Mouse (Mus musculus) intestine, embryonic 14.5 days (tissue): Measurements from ENCODE around the gene Abhd14b. TPM values are rescaled to one million over a fixed set of nuclear protein-coding genes. Genes with fewer than 3 reads are reported as not detected.
"Not testable (repeated sequence)": the region's sequence is repeated elsewhere in the genome, so short reads cannot be mapped to it uniquely, and the experiment has no call there.

Experiments
- ATAC-seq: fragments of 200-750 bp; cut with Nextera tagmentation; replicated peaks from 2 replicates; pipeline ENCODE4 v1.8.0; 2017; ENCODE audit warnings: low read depth, moderate number of reproducible peaks, moderate TSS enrichment, moderate library complexity; ENCODE audit not compliant: low FRiP score, low TSS enrichment
- DNase-seq: peaks from one replicate; pipeline ENCODE4 v3.0.0-alpha.2; 2018; ENCODE audit warnings: low spot score
- H3K27ac ChIP-seq: fragments of 300-500 bp; sonication (generic); 2 replicates; pipeline ENCODE4 v1.5.1; 2014; ENCODE audit warnings: low read depth, mild to moderate bottlenecking, control low read depth
- H3K27me3 ChIP-seq: fragments of 300-500 bp; sonication (generic); replicated peaks from 2 replicates; pipeline ENCODE4 v1.6.1; 2014; ENCODE audit warnings: low read length, control low read depth; ENCODE audit not compliant: control insufficient read depth, insufficient read depth
- H3K36me3 ChIP-seq: fragments of 300-500 bp; sonication (generic); 2 replicates; pipeline ENCODE4 v1.6.1; 2014; ENCODE audit warnings: low read length, control low read depth; ENCODE audit not compliant: control insufficient read depth, insufficient read depth
- H3K4me1 ChIP-seq: fragments of 300-500 bp; sonication (generic); replicated peaks from 2 replicates; pipeline ENCODE4 v1.6.1; 2014; ENCODE audit warnings: low read length, control low read depth, mixed read lengths; ENCODE audit not compliant: control insufficient read depth, insufficient read depth
- H3K4me2 ChIP-seq: fragments of 300-500 bp; sonication (generic); 2 replicates; pipeline ENCODE4 v1.6.1; 2014; ENCODE audit warnings: low read length
- H3K4me3 ChIP-seq: fragments of 300-500 bp; sonication (generic); 2 replicates; pipeline ENCODE4 v1.5.1; 2014; ENCODE audit warnings: low read depth, low read length, control low read depth, mixed read lengths
- H3K9ac ChIP-seq: fragments of 300-500 bp; sonication (generic); 2 replicates; pipeline ENCODE4 v1.6.1; 2014; ENCODE audit warnings: mild to moderate bottlenecking, low read length
- H3K9me3 ChIP-seq: fragments of 300-500 bp; sonication (generic); 2 replicates; pipeline ENCODE4 v1.6.1; 2016; ENCODE audit warnings: low read length, control low read depth; ENCODE audit not compliant: control insufficient read depth
- WGBS: fragments of 180-500 bp; shearing (Covaris S2); extraction: QIAGEN DNeasy Blood & Tissue Kit; methylation state at CpG from one replicate; pipeline ENCODE4 v1.1.7; 2014; 5-methylcytosine and 5-hydroxymethylcytosine counted together
- polyA plus RNA-seq: library from polyadenylated mRNA; unstranded; fragments of >200 nt; fragmentation: Nextera tagmentation; extraction: Ambion mirVana; gene quantifications from 2 replicates; pipeline ENCODE4 v1.2.1, GENCODE M21; 2014

Abhd14b gene
- polyA plus RNA-seq, 1 experiment from 2014 or later, result 27.2 TPM

- Histone ChIP-seq H3K4me1 (peaks cover 15% of the 10 kb centered on the region), H3K27me3 (no peaks in the 10 kb centered on the region), H3K36me3 (peaks cover 22% of the 10 kb centered on the region), H3K9me3 (no peaks in the 10 kb centered on the region), H3K4me3 (peak overlapping the region; percentile 85), H3K9ac (peak overlapping the region; percentile 69), H3K27ac (no peak overlapping the region), H3K4me2 (peak overlapping the region; percentile 96)
- DNase-seq (no peak), ATAC-seq (no peak)
- 81% methylated on average over 9 of the region's 9 CpGs for WGBS
Observed at GRCm38 (mm10) chr9:106478101-106478500, 30.8 kb downstream of the Abhd14b start.

GRCm38 (mm10) chr9:106480541-106480940 is 33.3 kb downstream of the Abhd14b start:
- WGBS, result 94% methylated on average over 7 of the region's 7 CpGs
- Histone ChIP-seq H3K4me1 (peaks cover 15% of the 10 kb centered on the region), H3K9me3 (no peaks in the 10 kb centered on the region), H3K4me3 (no peak overlapping the region), H3K4me2 (no peak overlapping the region), H3K27ac (no peak overlapping the region), H3K27me3 (no peaks in the 10 kb centered on the region), H3K36me3 (peaks cover 46% of the 10 kb centered on the region), H3K9ac (no peak overlapping the region)
- ATAC-seq (no peak), DNase-seq (no peak)

- H3K9me3 ChIP-seq, result no peaks in the 10 kb centered on the region
- no peak overlapping the region for H3K9ac ChIP-seq
- DNase-seq (no peak), ATAC-seq (no peak)
- H3K27me3 ChIP-seq, result no peaks in the 10 kb centered on the region
- H3K4me1 ChIP-seq, result peaks cover 15% of the 10 kb centered on the region
- peaks cover 52% of the 10 kb centered on the region for H3K36me3 ChIP-seq
- no peak overlapping the region for H3K4me2 ChIP-seq
- H3K4me3 ChIP-seq, result no peak overlapping the region
- H3K27ac ChIP-seq, result no peak overlapping the region
- 96% methylated on average over 15 of the region's 15 CpGs for WGBS
Observed at GRCm38 (mm10) chr9:106481075-106481474, 33.8 kb downstream of the Abhd14b start.

GRCm38 (mm10) chr9:106481676-106482075 is 34.4 kb downstream of the Abhd14b start:
- no peak for ATAC-seq
- no peak for DNase-seq
- Histone ChIP-seq H3K4me3 (no peak overlapping the region), H3K4me1 (peaks cover 10% of the 10 kb centered on the region), H3K4me2 (no peak overlapping the region), H3K9ac (no peak overlapping the region), H3K27me3 (no peaks in the 10 kb centered on the region), H3K27ac (no peak overlapping the region), H3K9me3 (no peaks in the 10 kb centered on the region), H3K36me3 (peaks cover 52% of the 10 kb centered on the region)
- WGBS, result 93% methylated on average over 13 of the region's 13 CpGs

GRCm38 (mm10) chr9:106482578-106483115 is 35.4 kb downstream of the Abhd14b start:
- no peak for ATAC-seq
- WGBS, result 89% methylated on average over 17 of the region's 17 CpGs
- no peak overlapping the region for H3K4me2 ChIP-seq
- peaks cover 10% of the 10 kb centered on the region for H3K4me1 ChIP-seq
- no peaks in the 10 kb centered on the region for H3K27me3 ChIP-seq
- no peak overlapping the region for H3K4me3 ChIP-seq
- no peaks in the 10 kb centered on the region for H3K9me3 ChIP-seq
- no peak overlapping the region for H3K27ac ChIP-seq
- H3K9ac ChIP-seq, result no peak overlapping the region
- peaks cover 52% of the 10 kb centered on the region for H3K36me3 ChIP-seq
- DNase-seq, result no peak

- peaks cover 5% of the 10 kb centered on the region for H3K4me1 ChIP-seq
- ATAC-seq, result no peak
- peaks cover 52% of the 10 kb centered on the region for H3K36me3 ChIP-seq
Observed at GRCm38 (mm10) chr9:106483136-106483535, 35.9 kb downstream of the Abhd14b start.

GRCm38 (mm10) chr9:106483606-106484005 is 36.3 kb downstream of the Abhd14b start:
- H3K27ac ChIP-seq, result no peak overlapping the region
- ATAC-seq, result no peak
- peaks cover 52% of the 10 kb centered on the region for H3K36me3 ChIP-seq
- H3K4me1 ChIP-seq, result 0 out of 2 replicates have a peak, but pooled peaks cover under 1% of the 10 kb centered on the region
- H3K9ac ChIP-seq, result no peak overlapping the region
- DNase-seq, result no peak
- H3K9me3 ChIP-seq, result no peaks in the 10 kb centered on the region
- WGBS, result 92% methylated on average over 17 of the region's 17 CpGs
- H3K4me2 ChIP-seq, result no peak overlapping the region
- H3K4me3 ChIP-seq, result no peak overlapping the region
- H3K27me3 ChIP-seq, result no peaks in the 10 kb centered on the region

More at GRCm38 (mm10) chr9:106483136-106483535, 35.9 kb downstream of the Abhd14b start:
- Histone ChIP-seq H3K27ac (no peak overlapping the region), H3K4me3 (no peak overlapping the region), H3K9me3 (no peaks in the 10 kb centered on the region), H3K27me3 (no peaks in the 10 kb centered on the region), H3K9ac (no peak overlapping the region), H3K4me2 (no peak overlapping the region)
- no peak for DNase-seq
- 96% methylated on average over 10 of the region's 10 CpGs for WGBS

GRCm38 (mm10) chr9:106485076-106485475 is 37.8 kb downstream of the Abhd14b start:
- H3K4me2 ChIP-seq, result no peak overlapping the region
- H3K4me3 ChIP-seq, result no peak overlapping the region
- ATAC-seq (no peak), DNase-seq (no peak)
- WGBS, result 85% methylated on average over 10 of the region's 10 CpGs
- H3K9me3 ChIP-seq, result no peaks in the 10 kb centered on the region
- H3K9ac ChIP-seq, result no peak overlapping the region
- no peak overlapping the region for H3K27ac ChIP-seq
- H3K36me3 ChIP-seq, result peaks cover 47% of the 10 kb centered on the region
- no peaks in the 10 kb centered on the region for H3K4me1 ChIP-seq
- no peaks in the 10 kb centered on the region for H3K27me3 ChIP-seq

- H3K27ac ChIP-seq, DNase-seq, H3K9ac ChIP-seq, H3K4me3 ChIP-seq, ATAC-seq, H3K4me1 ChIP-seq, H3K4me2 ChIP-seq, H3K9me3 ChIP-seq, H3K27me3 ChIP-seq: not testable (repeated sequence)
- WGBS, result 80% methylated on average over 6 of the region's 6 CpGs
- peaks cover 34% of the 10 kb centered on the region for H3K36me3 ChIP-seq
Observed at GRCm38 (mm10) chr9:106487602-106488001, 40.3 kb downstream of the Abhd14b start.
